ENCODE assay signal across 24 mouse cellular contexts in the genomic region with DNA sequence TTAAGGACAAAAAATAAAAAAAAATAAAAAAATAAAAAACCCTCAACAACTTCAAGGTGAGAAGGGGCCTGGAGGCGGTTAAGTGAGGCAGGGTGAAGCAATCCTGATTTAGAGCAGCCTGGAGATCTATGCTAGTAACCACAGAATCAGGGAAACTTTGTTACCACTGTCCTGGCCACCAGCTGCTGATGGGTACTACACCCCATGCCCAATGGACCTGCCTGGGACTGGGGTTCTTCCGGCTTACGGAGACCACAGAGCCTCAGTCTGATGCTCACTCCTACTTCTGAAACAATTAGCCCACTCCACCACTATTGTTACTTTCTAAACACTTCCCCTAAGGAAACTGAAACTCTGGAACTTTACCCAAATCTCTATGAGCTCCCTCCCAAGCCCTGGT. TPM values are rescaled to one million over a fixed set of nuclear protein-coding genes. Genes with fewer than 3 reads are reported as not detected.
DNase-seq lines count a peak whose midpoint lies in the region; ATAC-seq lines count a peak whose summit lies in the region.
"Had no signal": no experiment of that assay in that cellular context is flagged by ENCODE, and none has a peak within 500 bp of the region (broad histone marks: within the 10 kb centered on the region; RNA-seq: fewer than 3 reads in every experiment).

No protein-coding gene starts in this region.

- H3K4me1 ChIP-seq in embryonic facial prominence, embryonic 13.5 days = peaks cover 57% of the 10 kb centered on the region
- H3K4me1 ChIP-seq in embryonic facial prominence, embryonic 10.5 days = peaks cover 36% of the 10 kb centered on the region

- DNase-seq in embryonic facial prominence, embryonic 10.5 days (ENCODE audit: low spot score) = no peak
- peak; percentile 34 for DNase-seq in lung, postnatal 36 days
- DNase-seq in lung, postnatal 4 days = no peak
- no peak for DNase-seq in cerebellum, postnatal 10 days
- DNase-seq: adrenal gland, postnatal 10 days; adrenal gland, postnatal 36 days; cerebellum, adult 18-20 months; cerebellum, adult 9-10 months; cerebellum, postnatal 25 days; embryo, embryonic 11 days; gastrocnemius, postnatal 25 days; heart, adult 2 months; heart, postnatal 14 days; heart, postnatal 4 days had no signal

- H3K4me3 ChIP-seq in embryonic facial prominence, embryonic 13.5 days = no peak overlapping the region
- no peak overlapping the region for H3K4me3 ChIP-seq in embryonic facial prominence, embryonic 10.5 days
- H3K4me3 ChIP-seq: embryonic facial prominence, embryonic 15.5 days; forebrain, embryonic 15.5 days; heart, adult 2 months; heart, embryonic 10.5 days; heart, embryonic 13.5 days had no signal

- no peaks in the 10 kb centered on the region for H3K9me3 ChIP-seq in embryonic facial prominence, embryonic 13.5 days
- H3K9me3 ChIP-seq in embryonic facial prominence, embryonic 10.5 days = no peaks in the 10 kb centered on the region
- H3K9me3 ChIP-seq: embryonic facial prominence, embryonic 15.5 days; forebrain, embryonic 15.5 days; heart, embryonic 10.5 days; heart, embryonic 13.5 days had no signal

- H3K27me3 ChIP-seq in embryonic facial prominence, embryonic 13.5 days = no peaks in the 10 kb centered on the region
- H3K27me3 ChIP-seq in embryonic facial prominence, embryonic 10.5 days (replicated peaks; ENCODE audit: low read depth, poor library complexity, severe bottlenecking) = no peaks in the 10 kb centered on the region
- H3K27me3 ChIP-seq: embryonic facial prominence, embryonic 15.5 days; forebrain, embryonic 15.5 days; heart, embryonic 13.5 days; Patski had no signal

- 0 out of 2 replicates have a peak overlapping the region, but pooled peaks have one; percentile 9 for H3K27ac ChIP-seq in embryonic facial prominence, embryonic 13.5 days
- H3K27ac ChIP-seq in embryonic facial prominence, embryonic 10.5 days (replicated peaks) = no peak overlapping the region
- H3K27ac ChIP-seq: forebrain, embryonic 15.5 days; heart, adult 2 months; heart, embryonic 10.5 days; heart, embryonic 13.5 days; hindbrain, embryonic 14.5 days; hindbrain, postnatal 0 days had no signal

- ATAC-seq in embryonic facial prominence, embryonic 13.5 days (ENCODE audit: insufficient number of reproducible peaks, insufficient read depth, low FRiP score, low TSS enrichment, low read depth) = no peak
- peak; percentile 67 for ATAC-seq in granulocyte monocyte progenitor cell, adult 5-6 weeks (replicated peaks; ENCODE audit: poor library complexity, severe bottlenecking)
- ATAC-seq: forebrain, embryonic 15.5 days; hindbrain, postnatal 0 days; inflammation-experienced regulatory T-cells, adult 6 months; Patski had no signal

- H3K36me3 ChIP-seq in embryonic facial prominence, embryonic 13.5 days = no peaks in the 10 kb centered on the region
- no peaks in the 10 kb centered on the region; the same call in 1 of the 2 replicates for H3K36me3 ChIP-seq in embryonic facial prominence, embryonic 10.5 days (replicated peaks)
- H3K36me3 ChIP-seq: embryonic facial prominence, embryonic 15.5 days; forebrain, embryonic 15.5 days; heart, embryonic 10.5 days; heart, embryonic 13.5 days had no signal

- H3K9ac ChIP-seq in embryonic facial prominence, embryonic 13.5 days = no peak overlapping the region
- H3K9ac ChIP-seq: embryonic facial prominence, embryonic 15.5 days; forebrain, embryonic 15.5 days; heart, embryonic 13.5 days; hindbrain, embryonic 14.5 days had no signal

- 83% methylated on average over 3 of the region's 3 CpGs for WGBS in embryonic facial prominence, embryonic 13.5 days
- 89% methylated on average over 3 of the region's 3 CpGs for WGBS in embryonic facial prominence, embryonic 10.5 days

- H3K4me2 ChIP-seq in embryonic facial prominence, embryonic 13.5 days = no peak overlapping the region
- H3K4me2 ChIP-seq: embryonic facial prominence, embryonic 15.5 days; forebrain, embryonic 15.5 days; heart, embryonic 13.5 days; hindbrain, embryonic 14.5 days had no signal

RNA-seq across cellular contexts. Expression of gene D630045J12Rik, which starts 9.0 kb away (rescaled TPM):
- 7.7 and 8.3 TPM in 2 replicates for polyA plus RNA-seq in embryonic facial prominence, embryonic 13.5 days (2015; fragmentation: Nextera tagmentation; extraction: Ambion mirVana)
- 7.4 and 8.1 TPM in 2 replicates for polyA plus RNA-seq in embryonic facial prominence, embryonic 10.5 days (2016; fragmentation: Nextera tagmentation; extraction: Ambion mirVana)
- total RNA-seq in granulocyte monocyte progenitor cell, adult 5-6 weeks (2014; fragmentation: Nextera tagmentation) = 2.0 and 2.2 TPM in 2 replicates
- total RNA-seq in granulocyte monocyte progenitor cell, adult 5-6 weeks (2017) = 0.15 and 0.22 TPM in 2 replicates

RNA-seq across cellular contexts. Expression of gene Zc3hav1l, which starts 54.3 kb away (rescaled TPM):
- 13.7 and 15.6 TPM in 2 replicates for polyA plus RNA-seq in embryonic facial prominence, embryonic 13.5 days (2015; fragmentation: Nextera tagmentation; extraction: Ambion mirVana)
- polyA plus RNA-seq in embryonic facial prominence, embryonic 10.5 days (2016; fragmentation: Nextera tagmentation; extraction: Ambion mirVana) = 17.0 and 17.5 TPM in 2 replicates
- total RNA-seq in granulocyte monocyte progenitor cell, adult 5-6 weeks (2014; fragmentation: Nextera tagmentation) = 19.3 and 23.8 TPM in 2 replicates
- total RNA-seq in granulocyte monocyte progenitor cell, adult 5-6 weeks (2017) = 4.1 and 5.1 TPM in 2 replicates
